Mouse (Mus musculus): ENCODE measurements around the gene Gatb. TPM values are rescaled to one million over a fixed set of nuclear protein-coding genes. Genes with fewer than 3 reads are reported as not detected.
A peak's percentile ranks its signal among the peaks of the same experiment; 100 is the strongest.

Gene Gatb
- polyA plus RNA-seq, 1 experiment from 2014 or later = 21.5 TPM

GRCm38 (mm10) chr3:85607753-85608152, 33.8 kb downstream of the Gatb start:
- ATAC-seq (no peak), DNase-seq (ENCODE audit: low spot score) (no peak)
- H3K9me3 ChIP-seq (replicated peaks; ENCODE audit: control insufficient read depth, low read length) = no peaks in the 10 kb centered on the region
- no peaks in the 10 kb centered on the region for H3K36me3 ChIP-seq (ENCODE audit: control insufficient read depth, insufficient read depth, low read length)
- H3K4me1 ChIP-seq (ENCODE audit: control insufficient read depth, insufficient read depth, low read length) = 0 out of 2 replicates have a peak, but pooled peaks cover 3% of the 10 kb centered on the region
- WGBS = 89% methylated on average over 2 of the region's 2 CpGs
- no peak overlapping the region for H3K4me2 ChIP-seq (ENCODE audit: low read length)
- no peak overlapping the region for H3K9ac ChIP-seq (ENCODE audit: low read length)
- no peaks in the 10 kb centered on the region for H3K27me3 ChIP-seq (replicated peaks; ENCODE audit: control insufficient read depth, insufficient read depth, low read length)
- no peak overlapping the region for H3K4me3 ChIP-seq (ENCODE audit: low read depth, low read length)
- no peak overlapping the region for H3K27ac ChIP-seq (ENCODE audit: low read depth, low read length)

DNA sequence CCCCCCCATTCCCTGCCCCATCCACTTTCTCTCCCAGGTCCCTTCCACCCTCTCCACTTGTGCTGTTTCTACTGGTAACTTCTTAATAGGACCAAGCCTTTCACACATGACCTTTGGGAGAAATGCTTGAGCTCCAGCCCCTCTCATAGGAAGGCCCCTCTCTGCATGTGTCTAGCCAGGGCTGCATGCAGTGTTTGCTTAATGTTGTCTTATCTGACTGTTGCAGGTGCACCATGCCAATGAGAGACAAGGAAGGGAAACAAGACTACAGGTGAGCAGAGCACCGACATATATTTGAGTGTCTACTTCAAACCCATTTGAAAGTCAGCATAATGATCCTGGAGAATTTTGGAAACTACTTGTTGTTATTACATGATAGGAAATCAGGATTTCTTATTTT, 42.5 kb downstream of the Gatb start:
- Histone ChIP-seq H3K4me3 (ENCODE audit: low read depth, low read length) (no peak overlapping the region), H3K4me1 (ENCODE audit: control insufficient read depth, insufficient read depth, low read length) (no peaks in the 10 kb centered on the region), H3K9ac (ENCODE audit: low read length) (no peak overlapping the region), H3K4me2 (ENCODE audit: low read length) (no peak overlapping the region), H3K27ac (ENCODE audit: low read depth, low read length) (no peak overlapping the region), H3K9me3 (replicated peaks; ENCODE audit: control insufficient read depth, low read length) (no peaks in the 10 kb centered on the region), H3K36me3 (ENCODE audit: control insufficient read depth, insufficient read depth, low read length) (peaks cover 4% of the 10 kb centered on the region; the same call in 1 of the 2 replicates), H3K27me3 (replicated peaks; ENCODE audit: control insufficient read depth, insufficient read depth, low read length) (no peaks in the 10 kb centered on the region)
- no peak for DNase-seq (ENCODE audit: low spot score)
- 95% methylated on average over 1 of the region's 1 CpGs for WGBS
- no peak for ATAC-seq

DNA sequence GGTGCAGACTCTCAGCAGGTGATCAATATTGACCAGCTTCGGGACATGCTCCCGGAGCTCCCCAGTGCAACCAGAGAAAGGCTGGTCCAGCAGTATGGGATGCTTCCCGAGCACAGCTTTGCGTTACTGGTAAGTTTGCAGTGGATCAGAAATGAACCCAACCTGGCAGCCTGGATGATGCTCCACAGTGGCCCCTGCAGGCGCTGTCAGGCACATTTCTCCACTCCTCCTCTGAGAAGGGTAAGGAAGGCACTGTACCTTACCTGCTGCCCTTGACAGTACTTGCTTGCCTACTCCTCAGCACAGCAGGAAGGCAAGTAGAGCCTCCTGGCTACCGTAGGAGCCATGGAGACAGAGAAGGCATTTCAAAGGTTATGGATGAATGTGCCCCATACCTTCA, 45.0 kb downstream of the Gatb start:
- ATAC-seq (no peak), DNase-seq (ENCODE audit: low spot score) (no peak)
- Histone ChIP-seq H3K4me1 (ENCODE audit: control insufficient read depth, insufficient read depth, low read length) (no peaks in the 10 kb centered on the region), H3K4me2 (ENCODE audit: low read length) (no peak overlapping the region), H3K27ac (ENCODE audit: low read depth, low read length) (no peak overlapping the region), H3K9me3 (replicated peaks; ENCODE audit: control insufficient read depth, low read length) (no peaks in the 10 kb centered on the region), H3K4me3 (ENCODE audit: low read depth, low read length) (no peak overlapping the region), H3K9ac (ENCODE audit: low read length) (no peak overlapping the region), H3K27me3 (replicated peaks; ENCODE audit: control insufficient read depth, insufficient read depth, low read length) (no peaks in the 10 kb centered on the region), H3K36me3 (ENCODE audit: control insufficient read depth, insufficient read depth, low read length) (peaks cover 4% of the 10 kb centered on the region; the same call in 1 of the 2 replicates)
- WGBS = 82% methylated on average over 6 of the region's 6 CpGs

- Histone ChIP-seq H3K27me3 (replicated peaks; ENCODE audit: control insufficient read depth, insufficient read depth, low read length) (no peaks in the 10 kb centered on the region), H3K36me3 (ENCODE audit: control insufficient read depth, insufficient read depth, low read length) (peaks cover 4% of the 10 kb centered on the region; the same call in 1 of the 2 replicates), H3K9me3 (replicated peaks; ENCODE audit: control insufficient read depth, low read length) (no peaks in the 10 kb centered on the region), H3K4me2 (ENCODE audit: low read length) (no peak overlapping the region), H3K4me1 (ENCODE audit: control insufficient read depth, insufficient read depth, low read length) (no peaks in the 10 kb centered on the region), H3K27ac (ENCODE audit: low read depth, low read length) (no peak overlapping the region), H3K9ac (ENCODE audit: low read length) (no peak overlapping the region), H3K4me3 (ENCODE audit: low read depth, low read length) (no peak overlapping the region)
- no peak for ATAC-seq
- WGBS = 90% methylated on average over 5 of the region's 5 CpGs
- DNase-seq (ENCODE audit: low spot score) = no peak
Observed at GRCm38 (mm10) chr3:85619345-85619744, 45.4 kb downstream of the Gatb start.

DNA sequence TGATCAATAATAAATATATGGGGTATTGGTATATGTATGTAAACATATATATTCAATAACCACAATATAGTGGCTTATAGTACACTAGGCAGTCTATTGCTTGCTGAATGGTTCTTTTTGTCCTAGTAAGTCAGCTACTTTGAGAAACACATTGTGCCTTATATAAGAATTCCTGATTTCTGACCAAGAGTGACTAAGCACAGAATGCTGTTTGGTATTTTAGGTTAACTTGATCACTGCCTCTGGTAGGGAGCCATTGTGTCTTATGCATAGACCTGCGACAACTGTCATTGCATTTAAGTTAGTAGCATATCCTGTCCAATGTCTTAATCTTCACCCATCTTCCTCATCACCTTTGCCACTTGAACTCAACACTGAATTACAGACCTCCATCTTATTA, 45.8 kb downstream of the Gatb start:
- H3K27me3 ChIP-seq (replicated peaks; ENCODE audit: control insufficient read depth, insufficient read depth, low read length) = no peaks in the 10 kb centered on the region
- no peak overlapping the region for H3K27ac ChIP-seq (ENCODE audit: low read depth, low read length)
- no peaks in the 10 kb centered on the region for H3K4me1 ChIP-seq (ENCODE audit: control insufficient read depth, insufficient read depth, low read length)
- peaks cover 4% of the 10 kb centered on the region; the same call in 1 of the 2 replicates for H3K36me3 ChIP-seq (ENCODE audit: control insufficient read depth, insufficient read depth, low read length)
- ATAC-seq (no peak), DNase-seq (ENCODE audit: low spot score) (no peak)
- 97% methylated on average over 1 of the region's 1 CpGs for WGBS
- H3K9ac ChIP-seq (ENCODE audit: low read length) = no peak overlapping the region
- H3K4me2 ChIP-seq (ENCODE audit: low read length) = no peak overlapping the region
- no peaks in the 10 kb centered on the region for H3K9me3 ChIP-seq (replicated peaks; ENCODE audit: control insufficient read depth, low read length)
- H3K4me3 ChIP-seq (ENCODE audit: low read depth, low read length) = no peak overlapping the region

DNA sequence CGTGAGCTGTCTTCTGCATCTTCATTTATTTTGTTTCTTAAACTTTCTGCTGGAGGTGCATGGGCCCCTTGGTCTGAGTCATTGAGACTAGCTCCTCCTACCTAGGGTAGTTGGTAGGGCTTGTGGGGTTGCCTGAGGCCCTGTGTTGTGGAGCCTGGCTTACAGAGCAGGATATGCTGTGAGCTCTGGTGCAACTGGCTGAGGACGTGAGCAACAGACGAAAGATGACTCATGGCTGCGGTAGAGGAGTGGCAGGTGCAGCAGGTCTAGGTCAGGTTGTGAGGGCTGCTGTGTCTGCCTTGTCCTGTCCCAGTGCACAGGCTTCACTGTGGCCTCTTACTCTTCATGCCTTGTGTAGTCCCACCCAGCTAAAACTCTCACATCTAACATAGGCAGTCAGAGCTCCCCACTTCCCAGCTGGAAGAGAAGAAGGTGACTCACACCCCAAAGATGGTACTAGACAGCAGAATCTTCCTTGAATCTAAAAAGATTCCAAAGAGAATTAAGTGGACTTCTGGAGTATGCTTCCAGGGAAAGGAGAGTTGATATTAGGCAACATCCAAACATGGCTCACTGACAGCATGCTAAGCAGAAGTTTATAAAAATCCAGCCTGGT, 56.1 kb downstream of the Gatb start:
- no peak overlapping the region for H3K27ac ChIP-seq (ENCODE audit: low read depth, low read length)
- no peaks in the 10 kb centered on the region for H3K9me3 ChIP-seq (replicated peaks; ENCODE audit: control insufficient read depth, low read length)
- no peak overlapping the region for H3K4me3 ChIP-seq (ENCODE audit: low read depth, low read length)
- WGBS = 93% methylated on average over 4 of the region's 4 CpGs
- H3K4me1 ChIP-seq (ENCODE audit: control insufficient read depth, insufficient read depth, low read length) = no peaks in the 10 kb centered on the region
- no peak for DNase-seq (ENCODE audit: low spot score)
- no peak overlapping the region for H3K4me2 ChIP-seq (ENCODE audit: low read length)
- no peak overlapping the region for H3K9ac ChIP-seq (ENCODE audit: low read length)
- ATAC-seq = no peak
- no peaks in the 10 kb centered on the region for H3K27me3 ChIP-seq (replicated peaks; ENCODE audit: control insufficient read depth, insufficient read depth, low read length)
- H3K36me3 ChIP-seq (ENCODE audit: control insufficient read depth, insufficient read depth, low read length) = no peaks in the 10 kb centered on the region

GRCm38 (mm10) chr3:85633733-85634132, 59.8 kb downstream of the Gatb start:
- 96% methylated on average over 2 of the region's 2 CpGs for WGBS
- Histone ChIP-seq H3K4me1 (ENCODE audit: control insufficient read depth, insufficient read depth, low read length) (no peaks in the 10 kb centered on the region), H3K27ac (ENCODE audit: low read depth, low read length) (no peak overlapping the region), H3K9ac (ENCODE audit: low read length) (no peak overlapping the region), H3K27me3 (replicated peaks; ENCODE audit: control insufficient read depth, insufficient read depth, low read length) (no peaks in the 10 kb centered on the region), H3K4me3 (ENCODE audit: low read depth, low read length) (no peak overlapping the region), H3K4me2 (ENCODE audit: low read length) (no peak overlapping the region), H3K36me3 (ENCODE audit: control insufficient read depth, insufficient read depth, low read length) (no peaks in the 10 kb centered on the region), H3K9me3 (replicated peaks; ENCODE audit: control insufficient read depth, low read length) (no peaks in the 10 kb centered on the region)
- DNase-seq (ENCODE audit: low spot score) = no peak
- ATAC-seq = no peak

DNA sequence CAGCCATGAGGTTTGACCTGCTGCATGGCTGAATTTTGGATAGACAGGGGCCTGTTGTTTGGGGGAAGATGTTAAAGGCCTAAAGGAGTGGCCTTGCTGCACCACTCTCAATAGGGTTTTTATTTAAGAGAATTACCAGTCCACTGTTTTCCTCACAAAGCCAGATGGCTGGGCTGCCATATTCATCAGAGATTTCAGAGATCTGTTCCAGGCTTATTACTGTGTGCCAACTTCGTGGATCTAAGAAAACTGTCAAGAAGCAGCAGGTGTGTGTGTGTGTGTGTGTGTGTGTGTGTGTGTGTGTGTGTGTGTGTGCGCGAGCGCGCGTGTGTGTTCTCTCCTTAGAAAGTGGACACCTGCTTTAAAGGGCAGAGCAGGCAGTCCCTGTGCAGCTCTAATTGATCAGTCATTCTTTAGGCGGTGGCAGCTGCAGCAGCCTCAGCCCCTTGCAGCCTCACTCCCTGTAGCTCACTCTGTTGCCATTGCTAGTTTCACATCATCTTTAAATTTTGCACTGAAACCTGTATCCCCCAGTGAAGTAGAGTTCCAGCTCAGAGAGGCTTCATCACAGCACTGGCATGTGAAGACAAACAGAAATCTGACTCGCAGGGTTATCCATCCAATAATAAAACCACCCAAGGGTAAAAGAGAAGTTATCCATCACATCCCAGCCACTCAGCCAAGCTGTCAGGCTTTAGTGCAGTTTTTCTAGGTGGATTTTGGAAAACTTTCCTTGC, 60.6 kb downstream of the Gatb start:
- Histone ChIP-seq H3K4me1 (ENCODE audit: control insufficient read depth, insufficient read depth, low read length) (no peaks in the 10 kb centered on the region), H3K4me2 (ENCODE audit: low read length) (no peak overlapping the region), H3K9me3 (replicated peaks; ENCODE audit: control insufficient read depth, low read length) (no peaks in the 10 kb centered on the region), H3K27ac (ENCODE audit: low read depth, low read length) (no peak overlapping the region), H3K9ac (ENCODE audit: low read length) (no peak overlapping the region), H3K36me3 (ENCODE audit: control insufficient read depth, insufficient read depth, low read length) (no peaks in the 10 kb centered on the region), H3K4me3 (ENCODE audit: low read depth, low read length) (no peak overlapping the region), H3K27me3 (replicated peaks; ENCODE audit: control insufficient read depth, insufficient read depth, low read length) (no peaks in the 10 kb centered on the region)
- 60% methylated on average over 8 of the region's 8 CpGs for WGBS
- ATAC-seq (peak; percentile 67), DNase-seq (ENCODE audit: low spot score) (peak; percentile 61)

DNA sequence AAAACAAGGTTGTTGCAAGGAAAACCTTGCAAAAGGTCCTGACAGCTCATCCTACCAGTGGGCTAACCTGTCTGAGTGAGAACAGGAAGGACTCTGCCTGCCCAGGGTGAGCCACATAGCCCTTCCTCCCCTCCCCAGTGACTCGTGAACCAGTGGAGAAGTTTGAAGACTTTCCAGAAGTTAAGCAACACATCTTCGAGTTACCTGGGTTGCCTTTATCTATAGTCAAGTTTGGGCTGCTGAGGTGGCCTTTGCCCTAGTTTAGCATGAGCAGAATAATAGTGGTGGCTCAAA, 61.2 kb downstream of the Gatb start:
- WGBS = 80% methylated on average over 2 of the region's 2 CpGs

More for the DNA sequence above, 61.2 kb downstream of the Gatb start:
- Histone ChIP-seq H3K9ac (ENCODE audit: low read length) (no peak overlapping the region), H3K4me3 (ENCODE audit: low read depth, low read length) (no peak overlapping the region), H3K4me2 (ENCODE audit: low read length) (no peak overlapping the region), H3K4me1 (ENCODE audit: control insufficient read depth, insufficient read depth, low read length) (no peaks in the 10 kb centered on the region), H3K36me3 (ENCODE audit: control insufficient read depth, insufficient read depth, low read length) (no peaks in the 10 kb centered on the region), H3K27me3 (replicated peaks; ENCODE audit: control insufficient read depth, insufficient read depth, low read length) (no peaks in the 10 kb centered on the region), H3K27ac (ENCODE audit: low read depth, low read length) (no peak overlapping the region), H3K9me3 (replicated peaks; ENCODE audit: control insufficient read depth, low read length) (no peaks in the 10 kb centered on the region)
- no peak for ATAC-seq
- DNase-seq (ENCODE audit: low spot score) = no peak
